Mouse (Mus musculus) adrenal gland, postnatal 14 days (tissue): ENCODE results near the gene Kcnk16. TPM values are rescaled to one million over a fixed set of nuclear protein-coding genes. Genes with fewer than 3 reads are reported as not detected.
A peak's percentile ranks its signal among the peaks of the same experiment; 100 is the strongest.

Source experiments
- DNase-seq: peaks from one replicate; pipeline ENCODE4 v3.0.0; 2021; ENCODE audit warnings: mixed read lengths
- total RNA-seq: library from RNA; stranded (reverse); gene quantifications from 2 replicates; pipeline ENCODE4 v1.2.3, GENCODE M21; 2021

The Kcnk16 gene
- total RNA-seq, 1 experiment from 2014 or later, result not detected

DNA sequence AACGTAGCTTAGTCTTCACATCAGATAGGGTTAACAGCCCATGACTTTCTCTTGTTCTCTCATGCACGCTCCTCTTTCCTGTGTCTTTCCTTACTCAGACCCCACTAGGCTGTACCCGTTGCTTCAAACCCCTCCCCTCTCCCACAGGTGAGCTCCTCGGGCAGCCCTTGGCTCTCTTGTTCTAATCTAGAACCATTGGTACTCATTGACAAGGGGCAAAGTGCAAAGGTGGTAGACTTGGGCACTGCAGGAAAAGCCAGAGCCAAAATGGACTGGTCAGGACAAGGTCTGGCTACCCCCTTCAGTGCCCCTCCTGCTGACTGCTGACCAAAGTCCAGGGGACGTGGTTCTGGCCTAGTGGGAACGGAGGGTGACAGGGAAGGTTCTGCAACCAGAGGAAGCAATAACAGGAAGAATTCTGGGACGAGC lies 38.9 kb downstream of the Kcnk16 start:
- DNase-seq, result no peak

DNA sequence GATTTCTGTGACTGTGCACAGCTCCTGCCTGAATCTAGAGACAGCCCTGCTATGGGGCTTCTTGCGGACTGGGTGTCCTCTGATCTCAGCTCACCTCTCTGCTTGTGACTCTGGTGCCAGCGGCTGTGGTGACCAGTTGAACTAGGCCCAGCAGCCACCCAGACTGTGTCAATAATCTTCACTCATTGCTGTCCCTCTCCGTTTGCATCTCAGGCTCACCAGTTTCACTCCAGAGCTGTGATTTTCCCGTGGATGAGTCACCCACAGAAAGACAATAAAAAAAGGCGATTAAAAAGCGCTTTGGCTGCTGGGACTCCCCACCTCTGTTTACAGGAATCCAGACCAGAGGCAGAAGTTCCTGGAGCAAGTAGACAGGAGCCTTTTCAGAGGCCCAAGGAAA lies 39.6 kb downstream of the Kcnk16 start:
- DNase-seq, result no peak

DNA sequence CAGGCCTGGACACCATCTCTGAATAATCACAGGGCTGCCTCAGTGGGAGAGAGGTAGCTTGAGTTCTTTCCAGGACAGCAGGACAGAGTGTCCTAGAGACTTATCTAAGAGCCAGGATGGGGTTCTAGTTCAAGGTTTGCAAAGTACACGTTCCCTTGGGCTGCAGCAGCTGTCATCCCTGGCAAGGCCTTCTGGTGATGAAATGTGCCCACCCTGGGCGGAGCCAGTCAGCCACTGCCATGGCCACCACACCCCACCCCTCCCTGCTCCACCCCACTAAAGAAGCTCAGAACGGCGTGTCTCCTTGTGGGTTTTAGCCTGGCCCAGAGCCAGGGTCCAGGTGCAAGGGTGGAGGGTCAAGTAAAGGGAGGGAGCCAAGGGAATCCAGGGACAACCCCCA lies 40.7 kb downstream of the Kcnk16 start:
- peak; percentile 76 for DNase-seq

DNA sequence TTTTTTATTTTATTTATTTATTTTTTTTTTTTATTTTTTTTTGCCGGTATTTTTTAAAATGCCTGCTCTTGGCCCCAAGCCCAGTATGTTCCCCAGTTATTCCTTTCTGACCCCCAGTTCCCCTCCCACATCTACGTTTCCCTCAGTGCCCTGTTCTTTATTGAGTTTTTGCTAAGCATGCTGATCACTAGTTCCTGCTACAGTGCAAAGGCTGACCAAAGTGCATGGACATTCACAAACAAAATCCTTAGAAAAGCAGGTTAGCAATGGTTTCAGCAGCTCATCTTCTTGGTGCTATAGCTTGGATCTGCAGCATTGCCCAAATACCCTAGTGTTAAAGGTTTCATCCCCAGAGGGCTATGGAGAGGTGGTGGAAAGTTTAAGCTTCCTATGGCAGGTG lies 42.0 kb downstream of the Kcnk16 start:
- no peak for DNase-seq

DNA sequence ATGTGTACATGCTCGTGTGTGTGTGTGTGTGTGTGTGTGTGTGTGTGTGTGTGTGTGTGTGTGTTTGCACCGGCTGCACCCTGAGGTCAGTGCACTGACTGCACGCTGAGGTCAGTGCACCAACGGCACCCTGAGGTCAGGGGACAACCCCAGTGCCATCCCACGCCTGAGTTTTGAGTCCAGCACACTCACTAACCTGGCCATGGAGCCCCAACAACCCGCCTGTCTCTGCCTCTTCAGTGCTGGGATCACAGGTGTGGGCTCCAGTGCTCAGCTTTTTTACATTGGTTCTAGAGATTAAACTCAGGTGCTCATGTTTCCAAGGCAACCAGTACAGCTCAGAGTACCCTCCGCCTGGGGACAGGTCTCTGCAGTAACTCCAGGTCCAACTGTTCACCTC lies 42.5 kb downstream of the Kcnk16 start:
- DNase-seq, result no peak

DNA sequence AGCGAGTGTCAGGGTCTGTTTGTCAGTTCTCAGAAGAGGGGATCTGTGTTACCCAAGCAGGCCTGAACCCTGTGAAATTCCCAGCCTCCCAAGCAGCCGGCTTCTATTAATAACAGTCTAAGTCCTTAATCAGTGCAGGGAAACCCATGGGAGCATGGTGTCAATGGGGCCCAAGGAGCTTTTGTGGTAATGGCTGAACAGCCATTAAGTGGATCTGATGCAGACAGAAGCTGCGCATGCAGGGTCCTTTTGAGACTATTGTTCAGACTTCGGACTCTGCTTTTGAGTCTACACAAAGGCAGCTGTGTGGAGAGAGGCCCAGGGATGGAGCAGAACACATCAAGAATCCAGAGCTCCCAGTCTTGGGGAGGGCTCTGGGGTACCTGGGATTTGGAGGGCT lies 43.5 kb downstream of the Kcnk16 start:
- no peak for DNase-seq

DNA sequence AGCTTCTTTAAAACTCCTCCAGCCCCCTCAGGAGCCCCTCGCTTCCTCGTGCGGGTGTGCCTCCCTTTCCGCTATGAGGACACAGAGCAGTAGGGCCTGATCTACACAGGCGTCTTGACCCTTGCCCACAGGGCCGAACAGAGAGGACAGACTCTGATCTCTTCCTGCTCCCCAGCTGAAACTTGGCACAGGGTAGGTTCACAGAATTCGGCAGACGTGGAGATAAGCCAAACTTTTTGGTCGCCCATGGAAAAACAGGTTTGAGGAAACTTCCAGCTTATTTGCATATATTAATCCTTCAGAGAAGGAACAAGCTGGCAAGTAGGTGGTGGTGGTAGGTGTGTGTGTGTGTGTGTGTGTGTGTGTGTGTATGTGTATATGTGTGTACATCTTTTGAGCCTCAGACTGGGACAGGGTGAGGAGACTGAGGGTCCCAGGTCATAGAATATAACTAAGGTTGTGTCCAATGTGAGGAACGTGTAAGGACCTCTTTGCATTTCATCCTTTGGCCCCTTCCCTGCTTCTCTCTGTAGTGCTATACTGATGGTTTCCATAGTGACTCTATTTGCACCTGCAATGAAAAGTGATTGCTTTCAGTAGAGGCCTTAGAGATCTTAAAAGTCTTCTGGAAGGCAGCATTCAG lies 44.3 kb downstream of the Kcnk16 start:
- DNase-seq, result no peak

DNA sequence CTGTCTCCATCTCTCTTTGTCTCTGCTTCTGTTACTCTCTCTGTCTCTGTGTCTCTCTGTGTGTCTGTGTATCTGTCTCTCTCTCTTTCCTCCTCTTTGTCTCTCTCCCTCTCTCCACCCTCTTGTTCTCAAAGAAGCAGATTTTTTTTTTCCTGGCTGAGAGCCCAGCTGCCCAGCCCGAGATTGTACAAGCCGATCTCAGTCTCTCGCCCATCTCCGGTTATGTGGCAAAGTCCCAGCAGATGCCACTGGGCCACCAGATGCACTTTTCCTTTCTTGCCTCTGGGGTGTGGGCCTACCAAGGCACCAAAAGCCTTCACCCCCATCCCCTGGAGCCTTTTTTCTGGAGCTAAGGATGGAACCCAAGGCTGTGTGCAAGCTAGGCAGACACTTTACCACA lies 44.8 kb downstream of the Kcnk16 start:
- peak; percentile 32 for DNase-seq

DNA sequence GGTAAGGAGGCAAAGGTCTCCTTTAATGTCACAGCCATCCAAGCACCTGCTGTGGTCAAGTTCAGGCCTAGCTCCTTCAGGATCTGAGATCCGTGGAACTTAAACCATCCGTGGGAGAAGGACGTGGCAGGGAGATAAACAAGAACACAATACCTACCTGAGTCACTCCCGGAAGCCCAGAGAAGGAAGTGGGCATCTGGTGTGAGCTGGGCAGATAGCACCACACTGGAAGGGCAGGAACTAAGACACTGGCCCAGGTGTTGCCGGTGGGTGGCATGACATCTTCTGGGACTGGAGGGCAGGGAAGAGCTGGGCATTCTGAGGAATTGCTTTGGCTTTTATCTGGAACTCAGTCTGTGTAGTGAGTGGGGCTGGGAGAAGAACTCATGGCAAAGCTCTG lies 45.7 kb downstream of the Kcnk16 start:
- DNase-seq, result no peak

DNA sequence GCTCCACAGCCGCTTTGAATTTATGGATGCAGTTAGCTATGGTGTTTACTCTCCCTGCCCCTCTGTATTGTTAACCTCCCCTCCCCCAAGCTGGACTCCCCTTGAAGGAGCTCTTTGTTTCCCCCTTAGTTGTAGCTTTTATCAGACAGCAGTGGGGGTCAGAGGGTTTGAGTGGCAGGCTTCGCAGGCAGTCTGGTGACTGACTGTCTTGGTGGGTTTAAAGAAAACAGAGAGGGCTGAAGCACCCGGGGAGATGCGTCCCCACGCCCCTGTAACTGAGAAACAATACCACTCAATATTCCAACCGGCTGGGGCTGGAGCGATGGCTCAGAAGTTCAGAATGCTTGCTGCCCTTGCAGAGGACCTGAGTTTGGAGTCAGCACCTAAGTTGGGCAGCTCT lies 47.9 kb downstream of the Kcnk16 start:
- no peak for DNase-seq

DNA sequence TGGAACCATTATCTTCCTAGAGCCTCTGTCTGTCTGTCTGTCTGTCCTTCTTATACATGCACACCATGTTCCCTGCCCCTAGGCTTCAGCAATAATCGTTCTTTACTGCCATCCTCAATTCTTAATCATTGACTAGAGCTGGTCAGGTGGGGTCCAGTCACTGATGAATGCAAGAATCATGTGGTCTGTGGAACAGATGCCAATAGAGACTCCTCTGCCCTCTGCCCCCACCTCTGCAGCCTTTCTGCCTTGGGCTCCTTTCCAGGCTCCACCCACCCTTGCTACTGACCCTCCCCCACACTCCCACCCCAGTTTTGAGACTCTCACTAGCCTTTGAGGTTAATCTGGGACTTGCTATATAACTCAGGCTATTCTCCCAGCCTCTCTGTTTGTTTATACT lies 49.1 kb downstream of the Kcnk16 start:
- no peak for DNase-seq

DNA sequence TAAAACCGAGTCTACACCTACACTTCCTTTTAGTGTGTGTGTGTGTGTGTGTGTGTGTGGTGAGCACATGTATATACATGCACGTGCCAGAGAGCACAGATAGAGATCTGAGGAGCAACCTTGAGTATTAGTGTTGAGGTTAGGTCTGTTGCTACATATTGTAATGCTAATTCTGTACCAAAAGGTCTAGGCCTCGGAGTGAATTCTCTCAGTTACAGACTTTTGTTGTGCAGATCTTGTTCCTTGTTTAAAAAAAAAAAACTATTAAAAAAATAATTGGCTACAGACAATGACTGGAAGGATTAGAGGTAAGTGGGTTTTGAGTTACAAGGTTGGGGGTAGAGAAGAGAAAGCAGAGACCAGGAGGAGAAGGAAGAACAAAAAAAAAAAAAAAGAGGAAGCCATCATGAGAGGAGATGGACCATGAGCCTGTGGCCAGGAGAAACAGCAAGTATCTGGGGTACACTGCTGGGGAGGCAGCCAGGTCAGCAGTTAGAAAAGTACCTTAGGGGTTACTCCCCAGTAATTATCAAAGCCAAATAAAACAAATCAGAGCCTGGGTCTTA lies 51.6 kb downstream of the Kcnk16 start:
- DNase-seq, result no peak

DNA sequence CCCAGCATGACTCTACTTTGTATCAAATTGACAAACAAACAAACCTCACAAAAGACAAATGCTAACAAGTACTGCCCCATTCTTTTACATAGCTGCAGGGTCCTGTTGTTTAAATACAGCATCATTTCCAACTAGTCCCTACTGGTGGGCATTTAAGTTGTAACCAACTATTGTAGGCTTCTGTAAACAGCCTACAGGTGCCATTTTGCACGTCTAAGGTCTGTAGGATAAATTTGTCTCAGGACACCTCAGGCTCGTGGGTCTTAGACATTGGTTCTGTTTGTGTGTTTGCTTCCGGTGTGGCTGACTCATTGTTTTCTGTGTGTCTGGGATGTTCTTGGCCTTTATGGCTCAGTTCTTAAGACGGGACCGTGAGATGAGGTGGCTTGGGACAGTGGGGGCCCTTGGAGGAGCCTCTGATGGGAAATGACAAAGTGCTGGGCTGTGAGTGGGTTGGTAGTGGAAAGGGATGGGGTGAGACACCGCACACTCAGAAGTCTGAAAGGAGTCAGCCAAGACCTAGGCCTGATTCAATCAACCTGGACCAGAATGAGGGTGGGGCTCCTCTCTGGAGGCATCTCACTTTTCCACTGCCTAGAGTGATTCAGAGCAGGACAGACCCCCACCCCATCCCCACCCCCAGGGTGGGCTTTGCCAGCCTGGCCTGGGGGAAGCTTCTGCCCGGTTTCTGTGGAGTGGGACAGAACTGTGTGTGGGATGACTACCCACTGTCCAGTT lies 52.3 kb downstream of the Kcnk16 start:
- DNase-seq, result no peak

DNA sequence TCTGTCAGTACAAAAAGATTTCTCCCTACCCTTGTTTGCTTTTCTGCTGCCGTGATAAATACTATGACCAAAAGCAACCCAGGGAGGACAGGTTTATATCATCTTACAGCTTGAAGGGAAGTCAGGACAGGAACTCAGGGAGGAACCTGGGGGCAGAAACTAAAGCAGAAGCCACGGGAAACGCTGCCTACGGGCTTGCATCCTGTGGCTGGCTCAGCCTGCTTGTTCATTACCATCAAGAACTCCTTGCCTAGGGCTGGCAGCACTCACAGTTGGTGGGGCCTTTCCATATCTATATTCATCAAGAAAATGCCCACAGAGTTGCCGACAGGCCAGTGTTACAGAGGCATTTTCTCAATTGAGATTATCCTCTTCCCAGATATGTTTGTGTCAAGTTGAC lies 53.2 kb downstream of the Kcnk16 start:
- DNase-seq, result no peak

DNA sequence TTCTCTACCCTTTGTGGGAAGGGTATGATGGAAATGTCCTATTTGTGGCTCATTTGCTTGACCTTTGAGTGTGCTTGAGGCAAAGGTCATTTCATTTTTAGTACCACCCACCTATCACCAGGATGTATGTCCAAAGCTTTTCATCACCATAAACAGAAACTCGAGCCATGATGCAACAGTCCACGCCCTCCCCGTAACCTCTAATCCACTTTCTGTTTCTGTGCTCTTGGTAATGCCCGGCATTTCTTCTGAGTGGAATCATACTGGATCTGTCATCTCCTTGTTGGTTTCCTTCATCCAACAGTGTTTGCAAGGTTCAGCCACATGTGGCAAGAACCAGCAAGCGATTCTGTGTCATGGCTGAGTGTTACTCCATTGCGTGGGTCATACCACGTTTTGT lies 54.9 kb downstream of the Kcnk16 start:
- DNase-seq, result no peak

DNA sequence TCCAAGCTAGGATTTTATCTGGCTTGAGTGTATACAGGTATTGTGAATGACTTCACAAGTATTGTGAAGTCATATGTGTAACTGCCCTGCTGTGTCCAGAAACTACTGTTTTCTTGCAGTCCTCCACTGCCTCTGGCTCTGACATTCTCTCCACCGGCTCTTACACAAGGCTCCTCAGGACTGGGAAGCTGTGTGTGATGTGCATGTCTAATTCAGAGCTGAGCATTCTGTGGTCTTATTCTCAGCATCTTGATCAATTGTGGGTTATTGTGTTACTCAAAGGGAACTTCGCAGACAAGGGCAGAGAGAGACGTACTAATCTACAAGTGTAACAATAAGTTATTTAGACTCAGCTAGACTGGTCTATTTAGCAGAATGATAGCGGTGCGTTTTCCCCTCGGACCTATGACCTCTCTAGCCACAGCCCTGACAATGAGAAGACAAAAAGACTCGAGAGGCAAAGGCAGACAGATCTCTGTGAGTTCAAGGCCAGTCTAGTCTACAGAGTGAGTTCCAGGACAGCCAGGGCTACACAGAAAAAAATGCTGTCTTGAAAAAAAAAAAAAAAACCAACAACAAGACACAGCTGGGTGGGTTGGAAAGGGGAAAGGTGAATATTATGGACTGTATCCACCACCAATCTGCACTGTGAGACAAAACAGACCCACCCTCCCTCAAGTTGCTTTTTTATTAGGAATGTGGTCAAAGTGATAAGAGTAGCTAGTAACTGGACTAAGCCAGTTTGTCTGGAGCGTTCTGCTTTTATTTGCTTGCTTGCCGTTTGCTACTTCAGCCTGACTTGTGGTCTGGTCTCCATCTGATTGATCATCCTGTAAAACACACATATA lies 57.0 kb downstream of the Kcnk16 start:
- no peak for DNase-seq

Other genes starting within 250 kb of the Kcnk16 start
- 6.2 and 7.1 TPM in 2 replicates for gene Saysd1, start 130.7 kb downstream of the Kcnk16 start, total RNA-seq
- gene Kcnk5, start 87.4 kb downstream of the Kcnk16 start, total RNA-seq, result 8.8 and 14.2 TPM in 2 replicates
- 49.0 and 51.9 TPM in 2 replicates for gene Nudt13, start 25.5 kb upstream of the Kcnk16 start, total RNA-seq
- 39.2 and 46.9 TPM in 2 replicates for gene Ecd, start 78.9 kb upstream of the Kcnk16 start, total RNA-seq
- 35.6 and 40.0 TPM in 2 replicates for gene Fam149b, start 79.0 kb upstream of the Kcnk16 start, total RNA-seq
- gene Dnajc9, start 119.7 kb upstream of the Kcnk16 start, total RNA-seq, result 38.1 and 40.4 TPM in 2 replicates
- 83.3 and 86.4 TPM in 2 replicates for gene Mrps16, start 124.4 kb upstream of the Kcnk16 start, total RNA-seq
- 1.1 and 2.0 TPM in 2 replicates for gene Cfap70, start 183.0 kb upstream of the Kcnk16 start, total RNA-seq
- gene Anxa7, start 210.9 kb upstream of the Kcnk16 start, total RNA-seq, result 67.7 and 72.5 TPM in 2 replicates
- gene Mss51, start 227.7 kb upstream of the Kcnk16 start, total RNA-seq, result 0.74 and 1.1 TPM in 2 replicates